Mouse (Mus musculus) neural tube, embryonic 10.5 days (tissue): ENCODE results near the gene Igfbp6.

ENCODE experiments used
- DNase-seq: peaks from one replicate; pipeline ENCODE4 v3.0.0-alpha.2; 2017; ENCODE audit warnings: low spot score; ENCODE audit errors: extremely low spot score

Gene Igfbp6

DNA sequence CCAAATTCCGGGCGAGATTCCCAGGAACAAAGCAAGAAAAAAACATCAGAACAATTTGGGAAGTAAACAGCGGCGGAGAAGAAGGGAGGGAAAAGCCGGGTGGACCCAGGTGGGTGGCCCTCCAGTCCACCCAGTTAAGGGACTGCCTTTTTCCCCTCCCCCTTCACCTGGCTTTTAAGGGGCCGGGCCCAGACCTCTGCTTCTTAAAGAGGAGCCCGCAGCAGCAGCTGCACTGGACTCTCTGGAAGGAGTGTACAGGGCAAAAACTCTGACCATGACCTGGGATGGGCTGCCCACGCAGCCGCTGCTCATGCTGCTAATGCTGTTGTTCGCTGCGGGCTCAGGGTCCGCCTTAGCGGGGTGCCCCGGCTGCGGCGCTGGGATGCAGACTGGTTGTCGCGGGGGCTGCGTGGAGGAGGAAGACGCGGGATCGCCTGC is at the start of gene Igfbp6:
Gene Igfbp6, plus strand, starts transcription at position 89 of the 438 bp plus-strand sequence.
- peak; percentile 28 for DNase-seq

- no peak for DNase-seq
Observed at GRCm38 (mm10) chr15:102094988-102095387, 49.2 kb upstream of the Igfbp6 start.

- no peak for DNase-seq
Observed at GRCm38 (mm10) chr15:102097147-102097915, 46.8 kb upstream of the Igfbp6 start.

- DNase-seq = no peak
Observed at GRCm38 (mm10) chr15:102097991-102098555, 46.1 kb upstream of the Igfbp6 start.

GRCm38 (mm10) chr15:102099260-102099659 is 44.9 kb upstream of the Igfbp6 start:
- no peak for DNase-seq

GRCm38 (mm10) chr15:102099771-102100160 is 44.4 kb upstream of the Igfbp6 start:
- no peak for DNase-seq

GRCm38 (mm10) chr15:102100161-102100981 is 43.8 kb upstream of the Igfbp6 start, which contains the start of gene Tns2:
Gene Tns2, plus strand, starts transcription at chr15:102100413.
- peak; percentile 75 for DNase-seq

DNA sequence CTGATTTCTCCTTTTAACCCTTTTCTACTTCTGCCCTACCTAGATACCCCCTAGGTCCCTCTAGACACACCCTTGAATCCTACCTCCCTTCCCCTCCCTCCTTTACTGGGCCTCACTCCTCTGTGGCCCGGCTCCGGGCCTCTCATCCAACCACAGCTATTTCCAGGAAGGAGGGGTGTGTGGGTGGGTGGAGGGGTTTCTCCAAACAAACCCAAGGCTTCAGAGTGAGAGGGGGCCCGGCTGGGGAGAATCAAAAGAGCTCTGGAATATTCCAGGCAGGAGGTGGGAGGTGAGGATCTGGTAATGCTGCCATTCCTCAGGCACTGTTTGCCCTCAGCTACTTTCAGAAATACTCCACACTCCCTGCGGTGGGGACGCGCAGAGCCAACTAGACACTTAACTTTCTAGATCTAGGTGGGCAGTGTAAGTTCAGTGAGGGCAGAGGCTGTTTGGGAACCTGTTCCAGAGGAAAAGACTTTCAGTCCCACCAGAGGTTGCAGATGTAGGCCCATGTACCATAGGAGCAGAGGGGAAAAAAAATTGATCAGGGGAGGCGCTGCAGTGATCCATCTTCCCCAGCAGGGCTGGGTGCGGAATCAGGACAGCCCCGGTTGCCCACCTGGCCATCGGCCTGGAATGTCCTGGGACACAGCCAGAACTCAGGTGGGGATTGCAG is 43.0 kb upstream of the Igfbp6 start:
- no peak for DNase-seq

GRCm38 (mm10) chr15:102101672-102102541 is 42.3 kb upstream of the Igfbp6 start:
- no peak for DNase-seq

GRCm38 (mm10) chr15:102102548-102103121 is 41.5 kb upstream of the Igfbp6 start:
- peak; percentile 47 for DNase-seq

GRCm38 (mm10) chr15:102103371-102103946 is 40.7 kb upstream of the Igfbp6 start:
- DNase-seq = no peak

GRCm38 (mm10) chr15:102103947-102104555 is 40.1 kb upstream of the Igfbp6 start:
- DNase-seq = peak; percentile 40

- DNase-seq = no peak
Observed at GRCm38 (mm10) chr15:102105360-102105759, 38.8 kb upstream of the Igfbp6 start.

GRCm38 (mm10) chr15:102105764-102106730 is 38.1 kb upstream of the Igfbp6 start:
- DNase-seq = no peak

GRCm38 (mm10) chr15:102106754-102107456 is 37.3 kb upstream of the Igfbp6 start:
- peak; percentile 51 for DNase-seq

DNA sequence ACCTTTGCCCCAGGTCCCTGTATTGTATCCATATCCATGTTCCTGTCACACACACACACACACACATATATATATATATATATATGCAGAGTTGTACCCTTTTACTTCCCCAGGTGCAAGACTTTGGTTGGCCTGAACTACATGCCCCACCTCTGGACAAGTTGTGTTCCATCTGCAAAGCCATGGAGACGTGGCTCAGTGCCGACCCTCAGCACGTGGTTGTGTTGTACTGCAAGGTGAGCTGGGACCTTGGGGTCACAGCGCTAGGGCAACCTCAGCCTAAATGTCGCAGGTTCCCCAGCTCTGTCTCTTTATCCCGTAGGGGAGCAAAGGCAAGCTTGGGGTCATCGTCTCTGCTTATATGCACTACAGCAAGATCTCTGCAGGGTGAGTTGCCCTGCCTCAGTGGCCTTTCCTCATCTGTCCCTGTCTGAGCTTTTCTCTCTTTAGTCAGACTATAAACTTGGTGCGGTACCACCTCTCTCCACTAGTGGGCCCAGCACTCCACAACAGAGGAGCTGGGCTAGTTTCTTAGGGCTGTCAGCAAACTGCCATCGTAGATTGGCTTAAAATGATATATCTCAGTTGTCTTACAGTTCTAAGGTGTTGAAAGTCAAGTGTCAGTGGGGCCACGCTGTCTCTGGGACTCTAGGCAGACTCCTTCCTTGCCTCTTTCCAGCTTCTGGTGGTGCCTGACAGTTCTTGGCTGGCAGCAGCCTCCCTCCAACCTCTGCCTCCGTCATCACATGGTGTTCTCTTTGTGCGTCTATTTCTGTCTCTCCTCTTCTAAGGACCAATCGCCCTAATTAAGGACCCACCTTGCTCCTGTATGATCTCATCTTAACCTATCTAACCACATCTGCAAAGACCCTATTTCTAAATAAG is 36.2 kb upstream of the Igfbp6 start:
- DNase-seq = peak; percentile 67
